Mouse (Mus musculus): ENCODE results near the gene Olfr978.
"Not testable (repeated sequence)": the region's sequence is repeated elsewhere in the genome, so short reads cannot be mapped to it uniquely, and the experiment has no call there.

Olfr978 gene

GRCm38 (mm10) chr9:39991813-39992212 is at the start of gene Olfr978:
TSS of gene Olfr978 (plus strand) at chr9:39992113.
- no peak for DNase-seq (ENCODE audit: low spot score in 2 of 2)

GRCm38 (mm10) chr9:39951946-39952345 is 40.0 kb upstream of the Olfr978 start, which contains the start of gene Olfr975:
TSS of gene Olfr975 (minus strand) at chr9:39952046.
- DNase-seq (ENCODE audit: low spot score in 2 of 2) = no peak

GRCm38 (mm10) chr9:39961033-39961432 is 30.9 kb upstream of the Olfr978 start, which contains the start of gene Olfr976:
TSS of gene Olfr976 (minus strand) at chr9:39961133.
- not testable (repeated sequence) for DNase-seq (ENCODE audit: low spot score in 2 of 2)

- not testable (repeated sequence) for DNase-seq (ENCODE audit: low spot score in 2 of 2)
Observed at GRCm38 (mm10) chr9:39976581-39977145, 15.2 kb upstream of the Olfr978 start.

GRCm38 (mm10) chr9:40003365-40003764 is 11.5 kb downstream of the Olfr978 start, which contains the start of gene Olfr979:
TSS of gene Olfr979 (minus strand) at chr9:40003465.
- DNase-seq (ENCODE audit: low spot score in 2 of 2) = no peak

- no peak for DNase-seq (ENCODE audit: low spot score in 2 of 2)
Observed at GRCm38 (mm10) chr9:40009482-40009881, 17.6 kb downstream of the Olfr978 start, which contains the start of gene Olfr980. TSS of gene Olfr980 (minus strand) at chr9:40009582.

GRCm38 (mm10) chr9:40021164-40021563 is 29.3 kb downstream of the Olfr978 start, which contains the start of gene Olfr981:
TSS of gene Olfr981 (plus strand) at chr9:40021464.
- DNase-seq (ENCODE audit: low spot score in 2 of 2) = no peak
